8 mouse cellular contexts compared by ENCODE assay signal in genomic region chr5:31153516-31154151, GRCm38 (mm10). TPM values are rescaled to one million over a fixed set of nuclear protein-coding genes. Genes with fewer than 3 reads are reported as not detected.
DNase-seq lines count a peak whose midpoint lies in the region; ATAC-seq and TF ChIP-seq lines count a peak whose summit lies in the region.

No protein-coding gene starts in this region.

- H3K4me1 ChIP-seq in ES-Bruce4 (ENCODE audit: control insufficient read depth, insufficient read depth, low read length) = no peaks in the 10 kb centered on the region
- peaks cover 5% of the 10 kb centered on the region for H3K4me1 ChIP-seq in bone marrow macrophage, adult 2 months (ENCODE audit: control insufficient read depth, insufficient read depth, low read length)
- peaks cover 4% of the 10 kb centered on the region for H3K4me1 ChIP-seq in heart, adult 2 months (ENCODE audit: control insufficient read depth, insufficient read depth, low read length)
- peaks cover 6% of the 10 kb centered on the region; the same call in 1 of the 2 replicates for H3K4me1 ChIP-seq in midbrain, embryonic 14.5 days (ENCODE audit: control insufficient read depth, insufficient read depth, low read length)

- DNase-seq in heart, adult 2 months = peak; percentile 42 to 46
- DNase-seq in kidney, postnatal 36 days = peak; percentile 9 to 29
- DNase-seq in midbrain, embryonic 14.5 days = no peak
- no peak for DNase-seq in adrenal gland, adult 8-10 months
- DNase-seq in urinary bladder, postnatal 14 days (ENCODE audit: low spot score) = no peak
- DNase-seq in right cerebral cortex, postnatal 36 days (ENCODE audit: low spot score in 2 of 2) = no peak

- peak overlapping the region; percentile 65 for H3K4me2 ChIP-seq in midbrain, embryonic 14.5 days (ENCODE audit: low read length)

- peaks cover 22% of the 10 kb centered on the region for H3K36me3 ChIP-seq in ES-Bruce4 (ENCODE audit: control insufficient read depth, insufficient read depth, low read length, poor library complexity, severe bottlenecking)
- H3K36me3 ChIP-seq in heart, adult 2 months (ENCODE audit: control insufficient read depth, insufficient read depth, low read length) = peaks cover 3% of the 10 kb centered on the region
- peaks cover 35% of the 10 kb centered on the region for H3K36me3 ChIP-seq in midbrain, embryonic 14.5 days (ENCODE audit: control insufficient read depth, insufficient read depth, low read length)

- ATAC-seq in midbrain, embryonic 14.5 days (ENCODE audit: low FRiP score, low TSS enrichment) = 0 out of 2 replicates have a peak, but pooled peaks have one; percentile 38

- no peak for TF ChIP-seq POLR2A in ES-Bruce4 (IDR thresholded peaks at IDR 0.05; ENCODE audit: insufficient read depth, low read length)
- TF ChIP-seq POLR2A in bone marrow macrophage, adult 2 months (IDR thresholded peaks at IDR 0.05; ENCODE audit: borderline replicate concordance, low read depth, low read length) = no peak
- no peak for TF ChIP-seq POLR2A in heart, adult 2 months (IDR thresholded peaks at IDR 0.05; ENCODE audit: insufficient read depth, low read depth, low read length)

- H3K9me3 ChIP-seq in ES-Bruce4 (replicated peaks; ENCODE audit: control insufficient read depth, insufficient read depth, low read length, poor library complexity, severe bottlenecking) = no peaks in the 10 kb centered on the region
- H3K9me3 ChIP-seq in midbrain, embryonic 14.5 days (ENCODE audit: control insufficient read depth, low read length) = no peaks in the 10 kb centered on the region

- H3K27me3 ChIP-seq in ES-Bruce4 (ENCODE audit: control insufficient read depth, insufficient read depth, low read length, poor library complexity, severe bottlenecking) = no peaks in the 10 kb centered on the region
- no peaks in the 10 kb centered on the region for H3K27me3 ChIP-seq in heart, adult 2 months (ENCODE audit: control insufficient read depth, insufficient read depth, low read length)
- H3K27me3 ChIP-seq in midbrain, embryonic 14.5 days (ENCODE audit: control insufficient read depth, insufficient read depth, low read length) = no peaks in the 10 kb centered on the region

- no peak for TF ChIP-seq CTCF in ES-Bruce4 (IDR thresholded peaks at IDR 0.05; ENCODE audit: low read depth, low read length)
- no peak for TF ChIP-seq CTCF in bone marrow macrophage, adult 2 months (IDR thresholded peaks at IDR 0.05; ENCODE audit: low read depth, low read length)
- TF ChIP-seq CTCF in heart, adult 2 months (IDR thresholded peaks at IDR 0.05) = no peak

- no peak overlapping the region for H3K27ac ChIP-seq in ES-Bruce4 (ENCODE audit: insufficient read depth, low read length)
- no peak overlapping the region for H3K27ac ChIP-seq in bone marrow macrophage, adult 2 months (ENCODE audit: insufficient read depth, low read depth, low read length)
- peak overlapping the region; percentile 89 for H3K27ac ChIP-seq in heart, adult 2 months
- H3K27ac ChIP-seq in midbrain, embryonic 14.5 days (replicated peaks; ENCODE audit: low read depth, low read length) = peak overlapping the region; percentile 72; the same call in 1 of the 2 replicates

- H3K79me2 ChIP-seq in heart, adult 2 months (replicated peaks; ENCODE audit: control insufficient read depth, insufficient read depth, low read length) = no peaks in the 10 kb centered on the region

- H3K9ac ChIP-seq in ES-Bruce4 (ENCODE audit: low read depth, poor library complexity, severe bottlenecking) = peak overlapping the region; percentile 64
- H3K9ac ChIP-seq in heart, adult 2 months (ENCODE audit: low read depth, low read length) = peak overlapping the region; percentile 93
- H3K9ac ChIP-seq in midbrain, embryonic 14.5 days (replicated peaks; ENCODE audit: low read length) = peak overlapping the region; percentile 75

- WGBS in heart, adult 2 months = 12% methylated on average over 6 of the region's 6 CpGs
- WGBS in midbrain, embryonic 14.5 days = 36% methylated on average over 6 of the region's 6 CpGs

- TF ChIP-seq EP300 in ES-Bruce4 (IDR thresholded peaks at IDR 0.05; ENCODE audit: insufficient read depth, low read depth, low read length) = no peak
- TF ChIP-seq EP300 in heart, adult 2 months (IDR thresholded peaks at IDR 0.05; ENCODE audit: insufficient read depth, low read depth, low read length) = no peak

- intact Hi-C loops in heart, adult 2 months (cut with DNase I) = loop anchor here (2.0 kb wide), 2 partner anchors 25 to 67 kb away; partner anchors contain the start of genes Gm29609 and Ppm1g

- H3K4me3 ChIP-seq in ES-Bruce4 (ENCODE audit: low read depth, low read length) = peak overlapping the region; percentile 78
- peak overlapping the region; percentile 81 for H3K4me3 ChIP-seq in bone marrow macrophage, adult 2 months (ENCODE audit: insufficient read depth, low read length)
- peak overlapping the region; percentile 76 for H3K4me3 ChIP-seq in heart, adult 2 months
- peak overlapping the region; percentile 68 for H3K4me3 ChIP-seq in midbrain, embryonic 14.5 days (replicated peaks; ENCODE audit: low read depth, low read length)

RNA-seq across cellular contexts. Expression of gene Mpv17, which starts 0.4 kb away (rescaled TPM):
- 58.1 and 60.0 TPM in 2 replicates for polyA plus RNA-seq in ES-Bruce4 (2011; ENCODE audit: insufficient read depth, insufficient read length, low read depth, missing spikeins)
- 75.0 and 75.3 TPM in 2 replicates for polyA plus RNA-seq in bone marrow macrophage, adult 2 months (2012; ENCODE audit: insufficient read depth, insufficient read length, missing spikeins)
- total RNA-seq in heart, adult 2 months (2021) = 10 to 100 TPM; 46.8 to 50.6 TPM
- 183 and 278 TPM in 2 replicates for polyA plus RNA-seq in heart, adult 2 months (2012; rRNA removed)
- 49.0 and 49.9 TPM in 2 replicates for polyA plus RNA-seq in midbrain, embryonic 14.5 days (2014; fragmentation: Nextera tagmentation; extraction: Ambion mirVana)
- 10 to 100 TPM; 63.7 to 83.4 (median 76.4) TPM for total RNA-seq in adrenal gland, adult 8-10 months (2022)

RNA-seq across cellular contexts. Expression of gene Ucn, which starts 15.0 kb away (rescaled TPM):
- not detected in 2 replicates for polyA plus RNA-seq in ES-Bruce4 (2011; ENCODE audit: insufficient read depth, insufficient read length, low read depth, missing spikeins)
- polyA plus RNA-seq in bone marrow macrophage, adult 2 months (2012; ENCODE audit: insufficient read depth, insufficient read length, missing spikeins) = not detected in 2 replicates
- not detected for total RNA-seq in heart, adult 2 months (2021)
- polyA plus RNA-seq in heart, adult 2 months (2012; rRNA removed) = not detected in 2 replicates
- not detected in 2 replicates for polyA plus RNA-seq in midbrain, embryonic 14.5 days (2014; fragmentation: Nextera tagmentation; extraction: Ambion mirVana)
- total RNA-seq in adrenal gland, adult 8-10 months (2022) = not detected

RNA-seq across cellular contexts. Expression of gene Gm29609, which starts 26.1 kb away (rescaled TPM):
- 2.3 and 2.6 TPM in 2 replicates for polyA plus RNA-seq in ES-Bruce4 (2011; ENCODE audit: insufficient read depth, insufficient read length, low read depth, missing spikeins)
- 0.93 and 2.7 TPM in 2 replicates for polyA plus RNA-seq in bone marrow macrophage, adult 2 months (2012; ENCODE audit: insufficient read depth, insufficient read length, missing spikeins)
- total RNA-seq in heart, adult 2 months (2021) = under 1 TPM; 0.55 to 0.81 TPM
- 2.4 and 2.5 TPM in 2 replicates for polyA plus RNA-seq in heart, adult 2 months (2012; rRNA removed)
- polyA plus RNA-seq in midbrain, embryonic 14.5 days (2014; fragmentation: Nextera tagmentation; extraction: Ambion mirVana) = 0.70 and 1.7 TPM in 2 replicates
- 1 to 10 TPM in 3 of 4 experiments, under 1 TPM in 1; 0.41 to 3.9 (median 2.9) TPM for total RNA-seq in adrenal gland, adult 8-10 months (2022)

RNA-seq across cellular contexts. Expression of gene Gtf3c2, which starts 26.3 kb away (rescaled TPM):
- polyA plus RNA-seq in ES-Bruce4 (2011; ENCODE audit: insufficient read depth, insufficient read length, low read depth, missing spikeins) = 104 and 106 TPM in 2 replicates
- polyA plus RNA-seq in bone marrow macrophage, adult 2 months (2012; ENCODE audit: insufficient read depth, insufficient read length, missing spikeins) = 80.4 and 90.2 TPM in 2 replicates
- total RNA-seq in heart, adult 2 months (2021) = 10 to 100 TPM; 27.4 to 32.3 TPM
- polyA plus RNA-seq in heart, adult 2 months (2012; rRNA removed) = 34.8 and 56.2 TPM in 2 replicates
- 48.5 and 68.0 TPM in 2 replicates for polyA plus RNA-seq in midbrain, embryonic 14.5 days (2014; fragmentation: Nextera tagmentation; extraction: Ambion mirVana)
- 10 to 100 TPM; 65.5 to 98.8 (median 71.9) TPM for total RNA-seq in adrenal gland, adult 8-10 months (2022)

RNA-seq across cellular contexts. Expression of gene Trim54, which starts 37.1 kb away (rescaled TPM):
- 5.1 TPM in 2 replicates for polyA plus RNA-seq in ES-Bruce4 (2011; ENCODE audit: insufficient read depth, insufficient read length, low read depth, missing spikeins)
- not detected in 2 replicates for polyA plus RNA-seq in bone marrow macrophage, adult 2 months (2012; ENCODE audit: insufficient read depth, insufficient read length, missing spikeins)
- total RNA-seq in heart, adult 2 months (2021) = 100 to 1,000 TPM; 250 to 368 TPM
- 186 and 219 TPM in 2 replicates for polyA plus RNA-seq in heart, adult 2 months (2012; rRNA removed)
- polyA plus RNA-seq in midbrain, embryonic 14.5 days (2014; fragmentation: Nextera tagmentation; extraction: Ambion mirVana) = not detected in 2 replicates
- total RNA-seq in adrenal gland, adult 8-10 months (2022) = not detected

Comparison
In these comparisons a context has a peak if more than half of its experiments do, and no peak if none do; other contexts are left out.
1. H3K27ac ChIP-seq: peak in heart, adult 2 months (single experiment) and midbrain, embryonic 14.5 days (single experiment); none in ES-Bruce4 (single experiment) and bone marrow macrophage, adult 2 months (single experiment).
2. DNase-seq: peak in heart, adult 2 months (2 of 2) and kidney, postnatal 36 days (2 of 2); none in midbrain, embryonic 14.5 days (single experiment), adrenal gland, adult 8-10 months (single experiment), urinary bladder, postnatal 14 days (single experiment) and right cerebral cortex, postnatal 36 days (0 of 2).
3. Peak in every context shown above with its lines, with median percentiles within 50 percentile points of each other: H3K4me3 ChIP-seq and H3K9ac ChIP-seq.